Mouse (Mus musculus) E14TG2a.4 (cell line): ENCODE measurements at regions not wholly inside any gene's neighbourhood (a gene's known extent, or its start where the extent isn't known, plus 50 kb on each side); places are given as distances from the start of the nearest gene placed in this dataset.

Source experiments
- H3K27me3 ChIP-seq: 2 replicates; pipeline ENCODE4 v1.6.1; 2014; ENCODE audit warnings: low read length, control low read depth; ENCODE audit not compliant: insufficient read depth
- H3K36me3 ChIP-seq: 2 replicates; pipeline ENCODE4 v1.6.1; 2014; ENCODE audit warnings: low read length, control low read depth; ENCODE audit not compliant: insufficient read depth
- H3K4me1 ChIP-seq: replicated peaks from 2 replicates; pipeline ENCODE4 v1.6.1; 2014; ENCODE audit warnings: low read depth, low read length, control low read depth
- H3K4me3 ChIP-seq: replicated peaks from 2 replicates; pipeline ENCODE4 v1.5.1; 2014; ENCODE audit warnings: mild to moderate bottlenecking, low read length
- H3K9me3 ChIP-seq: 2 replicates; pipeline ENCODE4 v1.6.1; 2014; ENCODE audit warnings: low read length, control low read depth
- CTCF ChIP-seq: conservative IDR thresholded peaks from 2 replicates; pipeline ENCODE4 v1.5.1; 2014; ENCODE audit warnings: low read length
- NANOG ChIP-seq: IDR thresholded peaks from 2 replicates; pipeline ENCODE4 v1.6.1; 2014; ENCODE audit warnings: borderline replicate concordance, low read length, mixed read lengths
- POU5F1 ChIP-seq: IDR thresholded peaks from 2 replicates; pipeline ENCODE4 v1.6.1; 2014; ENCODE audit warnings: low read length, borderline replicate concordance

DNA sequence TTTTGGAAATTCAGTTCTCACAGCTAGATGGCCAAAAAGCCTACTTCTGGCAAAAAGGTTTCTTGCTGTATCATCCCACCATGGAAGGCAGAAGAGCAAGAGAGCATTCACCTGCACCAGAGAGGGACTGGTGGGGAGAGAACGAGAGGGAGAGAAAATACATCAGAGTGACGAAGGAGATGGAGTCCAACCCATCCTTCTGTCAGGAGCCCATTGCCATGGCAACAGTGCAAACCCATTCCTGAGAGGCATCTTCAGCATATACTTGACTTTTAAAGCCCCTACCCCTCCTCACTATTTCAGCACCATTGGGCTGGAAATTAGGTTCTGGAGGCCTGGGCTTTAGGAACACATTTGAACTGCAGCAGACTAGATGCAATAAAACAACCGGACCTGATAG, 375.7 kb upstream of the Npvf start:
- Histone ChIP-seq H3K4me1 (no peaks in the 10 kb centered on the region), H3K36me3 (no peaks in the 10 kb centered on the region), H3K27me3 (no peaks in the 10 kb centered on the region), H3K9me3 (no peaks in the 10 kb centered on the region), H3K4me3 (no peak overlapping the region)
- TF ChIP-seq NANOG, result no peak
- no peak for TF ChIP-seq CTCF
- no peak for TF ChIP-seq POU5F1

DNA sequence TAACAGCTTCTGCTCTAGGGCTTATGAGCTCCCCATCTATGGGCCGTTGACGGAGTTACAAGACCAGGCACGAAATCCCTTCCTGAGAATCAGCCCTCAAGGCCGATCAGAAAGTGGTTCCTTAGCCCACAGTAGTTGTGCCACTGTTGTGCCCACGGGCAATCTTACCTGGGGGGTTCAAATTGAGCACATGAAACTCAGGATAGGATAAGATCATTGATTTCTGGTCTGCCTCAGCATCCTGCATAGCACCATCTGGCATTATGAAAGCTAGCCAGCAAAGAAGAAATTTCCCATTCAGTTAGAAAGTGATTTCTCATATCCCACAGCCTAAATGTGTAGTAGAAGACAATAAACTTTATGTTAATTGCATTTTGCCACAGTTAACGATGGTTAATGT, 379.6 kb upstream of the Npvf start:
- H3K36me3 ChIP-seq, result no peaks in the 10 kb centered on the region
- no peaks in the 10 kb centered on the region for H3K27me3 ChIP-seq
- 0 out of 2 replicates have a peak, but pooled peaks cover 3% of the 10 kb centered on the region for H3K9me3 ChIP-seq
- TF ChIP-seq NANOG, result no peak
- TF ChIP-seq POU5F1, result no peak
- TF ChIP-seq CTCF, result no peak
- no peaks in the 10 kb centered on the region for H3K4me1 ChIP-seq
- no peak overlapping the region for H3K4me3 ChIP-seq

- Histone ChIP-seq H3K36me3 (no peaks in the 10 kb centered on the region), H3K4me3 (no peak overlapping the region), H3K27me3 (no peaks in the 10 kb centered on the region), H3K4me1 (no peaks in the 10 kb centered on the region), H3K9me3 (0 out of 2 replicates have a peak, but pooled peaks cover 3% of the 10 kb centered on the region)
- TF ChIP-seq NANOG, result no peak
- no peak for TF ChIP-seq CTCF
- no peak for TF ChIP-seq POU5F1
Observed at GRCm38 (mm10) chr6:51036074-51036473, 381.8 kb upstream of the Npvf start.

GRCm38 (mm10) chr6:51036553-51036952, 382.3 kb upstream of the Npvf start:
- no peak for TF ChIP-seq CTCF
- no peak for TF ChIP-seq NANOG
- TF ChIP-seq POU5F1, result no peak
- H3K36me3 ChIP-seq, result no peaks in the 10 kb centered on the region
- H3K4me1 ChIP-seq, result no peaks in the 10 kb centered on the region
- 0 out of 2 replicates have a peak, but pooled peaks cover 3% of the 10 kb centered on the region for H3K9me3 ChIP-seq
- no peaks in the 10 kb centered on the region for H3K27me3 ChIP-seq
- H3K4me3 ChIP-seq, result no peak overlapping the region

GRCm38 (mm10) chr6:51036956-51037355, 382.7 kb upstream of the Npvf start:
- Histone ChIP-seq H3K9me3 (0 out of 2 replicates have a peak, but pooled peaks cover 3% of the 10 kb centered on the region), H3K4me3 (no peak overlapping the region), H3K4me1 (no peaks in the 10 kb centered on the region), H3K27me3 (no peaks in the 10 kb centered on the region), H3K36me3 (no peaks in the 10 kb centered on the region)
- TF ChIP-seq NANOG, result no peak
- no peak for TF ChIP-seq POU5F1
- TF ChIP-seq CTCF, result no peak

- Histone ChIP-seq H3K4me3 (no peak overlapping the region), H3K36me3 (no peaks in the 10 kb centered on the region), H3K27me3 (no peaks in the 10 kb centered on the region), H3K4me1 (no peaks in the 10 kb centered on the region), H3K9me3 (0 out of 2 replicates have a peak, but pooled peaks cover 3% of the 10 kb centered on the region)
- TF ChIP-seq NANOG, result no peak
- TF ChIP-seq POU5F1, result no peak
- TF ChIP-seq CTCF, result no peak
Observed at GRCm38 (mm10) chr6:51039486-51040180, 385.4 kb upstream of the Npvf start.

- Histone ChIP-seq H3K9me3 (no peaks in the 10 kb centered on the region), H3K36me3 (no peaks in the 10 kb centered on the region), H3K27me3 (no peaks in the 10 kb centered on the region), H3K4me3 (no peak overlapping the region), H3K4me1 (no peaks in the 10 kb centered on the region)
- TF ChIP-seq POU5F1 (no peak), CTCF (no peak), NANOG (no peak)
Observed at GRCm38 (mm10) chr6:51043970-51044369, 388.5 kb upstream of the Nfe2l3 start.

- Histone ChIP-seq H3K27me3 (no peaks in the 10 kb centered on the region), H3K9me3 (no peaks in the 10 kb centered on the region), H3K36me3 (no peaks in the 10 kb centered on the region), H3K4me1 (no peaks in the 10 kb centered on the region), H3K4me3 (no peak overlapping the region)
- TF ChIP-seq CTCF, result no peak
- TF ChIP-seq POU5F1, result no peak
- no peak for TF ChIP-seq NANOG
Observed at GRCm38 (mm10) chr6:51044873-51045272, 387.6 kb upstream of the Nfe2l3 start.

DNA sequence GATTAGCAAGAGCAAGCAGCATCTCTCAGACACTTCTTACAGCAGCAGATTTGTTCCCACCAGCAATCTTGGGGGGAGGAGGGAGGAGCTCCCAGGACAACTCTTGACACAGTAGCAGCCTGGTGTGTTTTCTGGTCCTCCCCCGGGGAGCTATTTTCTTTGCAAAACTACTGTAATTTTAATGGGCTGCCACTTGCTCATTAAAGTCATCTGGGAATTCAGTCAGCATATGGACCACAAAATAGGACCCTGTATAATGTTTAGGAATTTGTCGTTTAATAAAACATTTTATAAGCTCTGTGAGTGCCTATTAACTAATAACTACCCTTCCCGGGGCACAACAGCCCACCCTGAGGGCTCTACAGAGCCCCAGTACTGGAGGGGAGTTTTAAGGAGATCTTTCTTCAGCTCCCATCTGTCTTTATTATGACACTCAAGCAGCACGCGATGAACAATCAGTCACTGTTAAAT, 380.0 kb upstream of the Nfe2l3 start:
- 0 out of 2 replicates have a peak, but pooled peaks cover 3% of the 10 kb centered on the region for H3K4me1 ChIP-seq
- no peaks in the 10 kb centered on the region for H3K36me3 ChIP-seq
- no peaks in the 10 kb centered on the region for H3K9me3 ChIP-seq
- no peak for TF ChIP-seq POU5F1
- TF ChIP-seq CTCF, result no peak
- TF ChIP-seq NANOG, result no peak
- no peak overlapping the region for H3K4me3 ChIP-seq
- 0 out of 2 replicates have a peak, but pooled peaks cover 3% of the 10 kb centered on the region for H3K27me3 ChIP-seq
